Mouse (Mus musculus): ENCODE results near the gene Npepl1.

The Npepl1 gene

DNA sequence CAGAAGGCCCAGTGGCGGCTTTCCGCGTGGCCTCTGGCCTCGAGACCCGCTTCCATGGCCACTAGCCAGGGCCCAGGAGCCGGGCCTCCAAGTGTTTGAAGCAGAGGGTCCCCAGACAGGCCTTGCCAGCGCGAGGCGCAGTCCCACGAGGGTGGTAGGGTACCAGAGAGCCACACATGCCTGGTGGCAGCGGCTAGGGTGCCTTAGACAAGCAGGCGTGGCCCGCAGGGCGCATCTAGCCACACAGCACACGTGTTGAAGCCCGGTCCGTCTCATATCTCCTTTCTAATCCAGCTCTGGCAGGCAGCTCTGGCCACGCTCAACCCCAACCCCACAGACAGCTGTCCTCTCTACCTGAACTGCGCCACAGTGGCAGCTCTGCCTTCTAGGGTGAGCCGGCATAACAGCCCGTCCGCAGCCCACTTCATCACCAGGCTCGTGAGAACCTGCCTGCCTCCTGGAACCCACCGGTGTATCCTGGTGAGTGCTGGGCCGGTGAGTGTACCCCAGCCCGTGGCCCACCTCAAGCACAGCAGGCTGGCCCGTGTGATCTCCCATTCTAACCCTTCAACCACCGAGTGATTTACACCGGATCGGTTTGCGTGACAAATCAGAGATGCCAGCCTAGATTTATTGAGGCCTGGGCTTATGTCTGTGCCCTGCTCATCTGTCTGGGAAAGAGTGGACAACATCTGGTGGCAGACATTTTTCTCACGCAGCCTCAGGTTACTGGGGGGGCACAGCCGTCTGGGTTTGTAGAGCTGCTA is 817 bp downstream of the Npepl1 start:
- DNase-seq: no peak

DNA sequence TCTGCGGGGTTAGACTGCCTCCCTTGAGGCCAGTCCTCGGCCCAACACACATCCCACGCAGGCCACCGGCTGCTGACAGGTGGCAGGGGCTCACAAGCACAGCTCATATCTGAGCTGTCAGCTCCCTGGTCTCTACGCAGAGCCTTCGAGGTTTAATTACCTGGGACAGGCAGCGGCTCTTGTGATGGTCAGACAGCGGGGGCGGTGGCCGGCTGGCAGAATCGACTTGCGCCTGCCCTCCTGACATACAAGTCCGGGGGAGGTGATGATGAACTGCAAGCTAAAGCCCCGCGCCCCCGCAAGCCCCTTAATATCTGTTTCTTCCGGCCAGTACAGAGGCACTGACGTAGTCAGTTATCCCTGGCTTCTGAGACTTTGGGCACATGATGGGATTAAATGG is 2.8 kb downstream of the Npepl1 start:
- no peak for DNase-seq

DNA sequence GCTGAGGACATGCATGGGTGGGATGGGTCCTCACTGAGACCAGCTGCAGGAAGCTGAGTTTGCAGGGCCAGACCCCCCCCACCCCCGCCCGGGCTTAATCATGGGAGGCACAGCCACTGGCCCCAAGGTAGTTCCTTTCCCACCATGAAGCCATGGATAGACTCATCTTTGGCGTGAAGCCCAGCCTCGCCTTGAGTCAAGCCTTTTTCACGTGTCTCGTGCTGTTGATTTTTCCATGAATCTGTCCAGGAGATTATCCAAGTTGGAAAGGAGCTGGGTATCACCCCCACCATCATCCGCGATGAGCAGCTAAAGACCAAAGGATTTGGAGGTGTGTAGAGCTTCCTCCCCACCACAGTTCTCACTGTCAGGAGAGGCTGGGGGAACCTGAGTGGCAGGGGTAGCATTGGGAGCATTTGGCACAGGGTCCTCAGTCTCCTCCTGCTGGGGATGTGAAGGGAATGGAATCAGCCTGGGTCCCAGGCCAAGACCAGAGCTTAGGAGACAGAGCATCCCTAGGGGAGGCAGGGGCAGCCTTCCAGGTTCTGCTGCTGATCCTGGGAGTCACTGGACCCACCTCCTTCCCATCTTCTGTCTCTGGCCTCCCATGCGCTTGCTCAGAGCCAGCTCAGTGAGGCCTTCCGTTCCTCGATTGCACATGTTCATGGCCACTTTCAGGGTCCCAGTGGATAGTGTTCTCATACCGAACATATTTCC is 4.2 kb downstream of the Npepl1 start:
- DNase-seq: no peak

DNA sequence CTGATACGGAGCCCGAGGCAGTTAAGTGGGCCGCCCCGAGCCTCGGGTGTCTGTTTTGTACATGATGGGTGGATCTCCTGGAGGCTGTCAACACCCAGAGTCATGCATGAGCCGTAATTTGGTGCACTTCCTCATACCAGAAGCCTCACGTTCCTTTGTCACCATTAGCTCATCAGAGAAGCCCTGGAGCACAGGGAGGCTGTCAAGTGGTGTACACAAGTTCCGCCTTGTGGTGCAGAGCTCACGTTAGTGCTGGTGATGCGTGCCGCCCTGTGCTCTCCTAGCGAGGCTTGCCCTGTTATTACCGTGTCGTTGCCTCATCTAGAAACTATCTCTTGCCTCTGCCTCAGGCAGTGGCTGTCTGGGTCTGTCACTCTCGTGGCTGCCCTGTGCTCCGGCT is 6.8 kb downstream of the Npepl1 start:
- no peak for DNase-seq

- DNase-seq: no peak
Measured at GRCm38 (mm10) chr2:174118141-174118540, 8.0 kb downstream of the Npepl1 start.

DNA sequence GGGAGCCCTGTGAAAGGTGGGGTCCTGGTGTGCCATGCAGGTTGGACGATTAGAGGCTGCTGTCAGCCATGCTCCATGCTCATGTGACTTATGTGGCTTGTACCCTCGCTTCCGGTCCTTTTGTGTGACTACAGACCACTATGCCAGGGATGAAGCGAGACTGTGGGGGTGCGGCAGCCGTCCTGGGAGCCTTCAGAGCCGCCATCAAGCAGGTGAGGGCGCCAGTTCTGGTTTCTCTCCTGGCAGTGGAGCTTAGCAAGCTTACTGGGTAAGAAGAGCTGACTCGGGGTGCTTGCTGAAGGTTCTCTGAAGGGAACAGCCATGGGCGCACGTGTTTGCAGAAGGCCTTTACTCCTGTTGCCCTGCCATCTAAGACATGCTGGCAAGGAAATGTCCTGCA is 9.1 kb downstream of the Npepl1 start:
- DNase-seq: no peak

DNA sequence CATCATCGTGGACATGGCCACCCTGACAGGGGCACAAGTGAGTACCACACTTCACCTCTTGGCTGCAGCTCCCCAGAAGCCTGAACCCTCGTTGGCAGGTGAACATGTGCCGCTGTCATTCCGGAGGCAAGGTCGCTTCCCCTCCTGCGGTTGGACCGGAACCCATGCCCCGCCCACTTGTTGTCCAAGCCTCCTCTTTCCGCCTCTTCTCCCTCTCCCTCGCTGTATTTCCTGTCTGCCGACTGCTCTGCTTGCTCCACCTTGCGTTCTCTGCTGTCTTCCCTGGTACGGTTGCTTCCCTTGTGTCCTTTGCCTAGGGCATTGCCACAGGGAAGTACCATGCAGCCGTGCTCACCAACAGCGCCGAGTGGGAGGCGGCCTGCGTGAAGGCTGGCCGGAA is 10.5 kb downstream of the Npepl1 start:
- DNase-seq: no peak

DNA sequence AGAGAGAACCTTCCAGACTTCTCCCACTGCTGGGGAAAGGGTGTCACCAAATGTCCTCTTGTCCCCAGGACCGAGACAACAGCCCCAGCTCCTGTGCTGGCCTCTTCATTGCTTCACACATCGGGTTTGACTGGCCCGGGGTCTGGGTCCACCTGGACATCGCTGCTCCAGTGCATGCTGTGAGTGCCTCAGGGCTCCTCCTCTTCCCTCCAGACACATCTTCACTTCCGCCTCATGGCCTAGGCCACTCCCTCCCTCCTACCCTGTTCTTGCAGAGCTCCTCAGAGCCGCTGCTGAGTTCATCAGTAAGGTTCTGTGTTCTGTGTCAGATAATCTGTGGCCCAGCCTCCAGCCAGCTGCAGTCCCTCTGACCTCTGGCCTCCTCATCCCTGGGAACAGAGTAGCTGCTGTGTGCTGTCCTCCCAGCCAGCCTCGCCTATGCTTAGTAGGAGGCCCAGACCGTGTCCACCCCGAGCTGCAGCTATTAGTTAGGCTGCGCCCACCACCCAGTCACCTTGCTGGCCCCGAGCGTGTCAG is 11.3 kb downstream of the Npepl1 start:
- no peak for DNase-seq

DNA sequence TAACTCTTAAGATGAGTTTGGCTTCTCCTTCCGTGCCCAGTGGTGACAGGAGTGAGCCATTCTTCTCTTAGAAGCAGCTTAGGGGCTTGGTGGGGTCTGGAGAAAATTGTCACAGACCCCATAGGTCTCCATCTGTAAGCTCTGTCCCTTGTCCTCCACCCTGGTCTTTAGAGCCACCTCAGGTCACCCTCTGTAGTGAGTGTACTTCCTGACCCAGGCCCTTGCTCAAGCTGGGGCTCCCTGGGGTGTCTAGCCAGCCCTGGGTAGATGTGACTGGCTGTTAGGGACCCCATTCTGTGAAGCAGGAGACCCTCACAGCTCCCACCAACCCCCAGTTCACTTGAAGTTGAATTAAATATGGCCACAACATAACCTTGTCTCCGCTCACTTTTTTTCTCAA is 12.2 kb downstream of the Npepl1 start:
- DNase-seq: no peak

GRCm38 (mm10) chr2:174123731-174124130 is 13.6 kb downstream of the Npepl1 start:
- peak; percentile 1 for DNase-seq

DNA sequence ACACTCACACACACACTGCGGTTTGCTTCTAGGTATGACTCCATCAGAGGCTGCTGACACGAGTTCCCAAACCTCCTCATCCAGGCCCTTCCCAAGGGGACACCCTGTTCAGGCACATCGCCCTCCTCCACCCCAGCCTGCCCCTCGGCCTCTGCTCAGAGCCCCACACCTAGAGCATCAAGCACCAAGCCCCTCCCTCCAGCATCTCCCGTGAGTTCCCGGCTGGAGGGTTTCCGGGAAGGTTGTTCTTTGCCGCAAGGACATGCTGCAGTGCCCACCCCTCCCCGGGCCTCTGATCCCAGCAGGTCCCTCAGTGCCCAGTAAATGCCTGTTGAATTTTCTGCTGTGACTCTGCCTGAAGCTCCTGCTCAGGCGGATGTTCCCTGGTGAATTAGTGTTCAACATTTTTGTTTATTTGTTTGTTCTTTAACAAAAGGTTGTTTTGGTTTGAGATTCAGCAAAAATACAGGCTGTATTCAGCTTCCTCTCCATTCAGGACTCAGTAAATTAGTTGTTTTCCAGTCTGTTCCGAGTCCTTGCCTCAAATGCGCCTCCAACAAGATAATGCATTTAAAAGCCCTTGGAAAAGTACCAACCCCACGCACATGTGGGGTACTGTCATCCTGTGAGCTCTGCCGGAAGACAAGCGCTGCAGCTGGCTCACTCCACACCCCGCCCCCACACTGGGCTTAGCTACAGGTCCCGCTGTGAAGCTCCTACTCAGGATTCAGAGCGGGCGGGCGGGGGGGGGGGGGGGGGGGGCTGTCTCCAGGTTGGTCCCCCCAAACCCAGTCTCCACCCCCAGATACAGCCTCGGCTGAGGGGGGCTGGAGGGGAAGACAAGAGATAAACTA is 16.6 kb downstream of the Npepl1 start:
- DNase-seq: peak; percentile 79

GRCm38 (mm10) chr2:174127376-174127713 is 17.2 kb downstream of the Npepl1 start:
- DNase-seq: no peak

DNA sequence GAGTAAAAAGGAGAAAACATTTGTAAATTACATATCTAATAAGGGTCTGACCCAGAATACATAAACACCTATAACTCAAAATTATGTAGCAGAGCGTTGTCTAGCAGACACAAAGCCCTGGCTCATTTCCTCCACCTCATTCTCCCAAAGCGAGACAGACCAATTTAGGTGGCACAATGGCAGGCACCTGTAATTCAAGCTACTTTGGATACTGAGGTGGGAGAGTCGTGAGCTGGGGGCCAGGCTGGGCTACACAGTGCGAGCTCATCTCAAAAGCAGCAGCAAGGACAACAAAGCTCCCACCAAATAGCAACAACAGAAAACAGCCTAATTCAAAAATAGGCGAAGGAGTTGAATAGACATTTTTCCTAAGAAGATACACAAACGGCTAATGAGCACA is 18.8 kb downstream of the Npepl1 start:
- DNase-seq: no peak

DNA sequence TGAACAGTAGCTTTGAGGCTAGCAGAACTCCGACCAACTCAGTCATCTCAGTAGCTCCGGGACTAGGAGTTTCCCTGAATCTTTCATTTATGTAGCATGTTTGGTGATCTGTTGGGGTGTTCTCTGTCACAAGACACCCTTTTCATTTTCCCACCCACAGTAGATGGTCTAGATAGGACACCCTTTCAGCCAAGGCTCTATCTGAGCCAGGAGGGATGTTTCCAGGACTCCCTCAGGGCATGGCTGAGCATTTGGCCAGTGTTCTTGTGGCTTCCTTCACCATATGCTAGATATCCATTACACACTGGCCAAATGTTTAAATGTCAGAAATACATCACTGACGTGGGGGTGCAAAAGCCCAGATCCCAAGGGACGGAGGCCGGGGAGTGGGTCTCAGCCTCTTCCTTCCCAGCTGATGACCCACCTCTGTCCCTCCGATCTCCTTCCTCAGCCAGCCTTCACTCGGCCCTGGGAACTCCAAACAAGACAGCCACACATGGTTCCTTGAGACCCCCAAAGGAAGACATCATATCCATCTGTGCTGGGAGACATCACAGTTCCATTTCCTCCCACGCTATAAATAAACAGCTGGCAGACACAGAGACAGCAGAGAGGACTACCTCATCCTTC is 20.4 kb downstream of the Npepl1 start:
- DNase-seq: no peak

- DNase-seq: no peak
Measured at GRCm38 (mm10) chr2:174132413-174132969, 22.3 kb downstream of the Npepl1 start.

DNA sequence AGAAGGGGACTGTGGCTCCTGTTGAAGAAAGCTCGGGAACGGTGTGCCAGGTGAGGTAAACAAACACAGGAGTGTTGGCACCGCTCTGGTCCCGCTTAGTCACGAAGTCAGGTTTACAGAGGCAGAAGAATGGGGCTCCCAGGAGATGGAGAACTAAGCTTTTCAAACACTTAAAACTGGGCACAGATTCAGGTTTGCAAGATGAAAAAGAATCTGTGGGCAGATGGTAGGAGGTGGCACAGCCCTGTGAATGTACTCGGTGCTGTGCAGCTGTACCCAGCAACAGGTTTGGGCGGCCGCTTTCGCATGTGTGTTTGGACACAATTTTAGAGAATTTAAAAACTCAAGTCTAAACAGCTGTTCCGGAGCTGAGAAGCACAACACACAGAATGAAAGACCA is 48.9 kb downstream of the Npepl1 start:
- peak; percentile 49 for DNase-seq

GRCm38 (mm10) chr2:174160461-174160860 is 50.3 kb downstream of the Npepl1 start:
- no peak for DNase-seq
